Mouse (Mus musculus) MEL (cell line): Measurements from ENCODE around the gene Sbk2.

Experiments used
- CHD1 ChIP-seq: IDR thresholded peaks from 2 replicates; pipeline ENCODE4 v1.6.1; 2012; ENCODE audit warnings: low read depth, mild to moderate bottlenecking, inconsistent platforms, low read length, improper control_type of control experiment
- CHD2 ChIP-seq: IDR thresholded peaks from 2 replicates; pipeline ENCODE4 v1.6.1; 2011; ENCODE audit warnings: low read length, improper control_type of control experiment
- CTCF ChIP-seq, 3 experiments: IDR thresholded peaks in 2 of 3; conservative IDR thresholded peaks in 1 of 3; 2 replicates each; pipeline ENCODE4 v1.5.1; 2011 to 2012; ENCODE audit warnings: low read length in 3 of 3, low read depth in 2 of 3, mild to moderate bottlenecking in 2 of 3, improper control_type of control experiment in 1 of 3, inconsistent platforms in 1 of 3, mixed read lengths in 1 of 3, moderate library complexity in 1 of 3; ENCODE audit not compliant: control insufficient read depth in 1 of 3, insufficient read depth in 1 of 3, poor library complexity in 1 of 3, severe bottlenecking in 1 of 3
- HCFC1 ChIP-seq: IDR thresholded peaks from 2 replicates; pipeline ENCODE4 v1.6.1; 2012; ENCODE audit warnings: low read depth, mild to moderate bottlenecking, inconsistent platforms, low read length, improper control_type of control experiment, moderate library complexity
- POLR2A ChIP-seq, 2 experiments: IDR thresholded peaks; 2 replicates each; pipeline ENCODE4 v1.6.1; 2011 to 2012; ENCODE audit warnings: low read length in 2 of 2, mild to moderate bottlenecking in 2 of 2, control low read depth in 1 of 2, improper control_type of control experiment in 1 of 2, low read depth in 1 of 2, moderate library complexity in 1 of 2; ENCODE audit not compliant: control insufficient read depth in 1 of 2, insufficient read depth in 1 of 2, poor library complexity in 1 of 2
- POLR2AphosphoS5 ChIP-seq: IDR thresholded peaks from 2 replicates; pipeline ENCODE4 v1.6.1; 2012; ENCODE audit warnings: low read depth, borderline replicate concordance, mild to moderate bottlenecking, inconsistent platforms, low read length, moderate library complexity, mixed read lengths
- TCF12 ChIP-seq: IDR thresholded peaks from 2 replicates; pipeline ENCODE4 v1.6.1; 2014; ENCODE audit warnings: low read depth, mild to moderate bottlenecking, inconsistent platforms, low read length, improper control_type of control experiment, moderate library complexity

- no peak for TF ChIP-seq CHD1
- no peak for TF ChIP-seq HCFC1
- TF ChIP-seq POLR2AphosphoS5: no peak
- TF ChIP-seq CTCF (IDR thresholded peaks at IDR 0.05 in 2 of 3, conservative IDR thresholded peaks at IDR 0.05 in 1 of 3; ENCODE audit: control insufficient read depth in 1 of 3, insufficient read depth in 1 of 3, low read depth in 2 of 3, low read length in 3 of 3, poor library complexity in 1 of 3, severe bottlenecking in 1 of 3): no peak
- no peak for TF ChIP-seq CHD2
- no peak for TF ChIP-seq POLR2A (IDR thresholded peaks at IDR 0.05; ENCODE audit: control insufficient read depth in 1 of 2, insufficient read depth in 1 of 2, low read depth in 1 of 2, low read length in 2 of 2, poor library complexity in 1 of 2)
- no peak for TF ChIP-seq TCF12
Observed at GRCm38 (mm10) chr7:4924891-4925301, 39.3 kb downstream of the Sbk2 start.
